Mouse (Mus musculus): Measurements from ENCODE around the gene Cxcr1. TPM values are rescaled to one million over a fixed set of nuclear protein-coding genes. Genes with fewer than 3 reads are reported as not detected.
"Not testable (repeated sequence)": the region's sequence is repeated elsewhere in the genome, so short reads cannot be mapped to it uniquely, and the experiment has no call there.

Cxcr1 gene
- total RNA-seq, 2 experiments from 2014 or later = not detected

- DNase-seq = no peak
- intact Hi-C loops (cut with DNase I) = loop anchor here (5.0 to 10.0 kb wide), 2 partner anchors 116 to 213 kb away; no protein-coding TSS in a partner anchor
Observed at GRCm38 (mm10) chr1:74197726-74198470, 3.5 kb upstream of the Cxcr1 start.

- intact Hi-C loops (cut with DNase I) = loop anchor here (1.0 to 10.0 kb wide), 3 partner anchors 115 to 295 kb away; no protein-coding TSS in a partner anchor
- DNase-seq = no peak
Observed at GRCm38 (mm10) chr1:74196621-74197419, 2.4 kb upstream of the Cxcr1 start.

GRCm38 (mm10) chr1:74195961-74196360 is 1.5 kb upstream of the Cxcr1 start:
- DNase-seq = peak in 1 of 2 experiments; percentile 17
- intact Hi-C loops (cut with DNase I) = loop anchor here (1.0 to 10.0 kb wide), 3 partner anchors 114 to 294 kb away; no protein-coding TSS in a partner anchor

GRCm38 (mm10) chr1:74192711-74193110 is 1.7 kb downstream of the Cxcr1 start:
- intact Hi-C loops (cut with DNase I) = loop anchor here (10.0 kb wide), 1 partner anchor 208 kb away; no protein-coding TSS in a partner anchor
- no peak for DNase-seq

- intact Hi-C loops (cut with DNase I) = loop anchor here (10.0 kb wide), 1 partner anchor 206 kb away; no protein-coding TSS in a partner anchor
Observed at GRCm38 (mm10) chr1:74190471-74190870, 4.0 kb downstream of the Cxcr1 start.

GRCm38 (mm10) chr1:74183006-74183405 is 11.4 kb downstream of the Cxcr1 start:
- intact Hi-C loops (cut with DNase I) = no loop called here
- no peak for DNase-seq

More at GRCm38 (mm10) chr1:74190471-74190870, 4.0 kb downstream of the Cxcr1 start:
- no peak for DNase-seq

- no peak for DNase-seq
- intact Hi-C loops (cut with DNase I) = no loop called here
Observed at GRCm38 (mm10) chr1:74181462-74181861, 13.0 kb downstream of the Cxcr1 start.

GRCm38 (mm10) chr1:74179624-74180408 is 14.6 kb downstream of the Cxcr1 start:
- no peak for DNase-seq
- intact Hi-C loops (cut with DNase I) = no loop called here

DNA sequence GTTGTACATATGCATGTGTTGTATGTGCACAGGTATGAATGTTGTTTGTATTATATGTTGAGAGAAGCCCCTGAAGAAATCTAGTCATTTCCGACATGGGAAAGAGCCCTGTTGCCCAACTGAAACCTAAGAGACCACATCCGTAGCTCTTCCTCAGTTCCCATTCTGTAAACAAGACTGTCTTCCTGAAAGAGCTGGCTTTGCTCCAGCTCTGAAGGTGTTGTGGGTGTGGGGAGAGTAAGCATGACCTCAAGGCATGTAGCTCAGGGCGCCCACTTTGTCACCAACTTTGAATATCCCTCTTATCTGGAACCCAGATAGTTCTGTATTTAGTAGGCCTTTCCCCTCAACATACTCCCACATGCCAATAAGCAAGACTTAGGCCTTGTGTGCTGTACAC is 15.8 kb downstream of the Cxcr1 start:
- DNase-seq = no peak
- intact Hi-C loops (cut with DNase I) = no loop called here

DNA sequence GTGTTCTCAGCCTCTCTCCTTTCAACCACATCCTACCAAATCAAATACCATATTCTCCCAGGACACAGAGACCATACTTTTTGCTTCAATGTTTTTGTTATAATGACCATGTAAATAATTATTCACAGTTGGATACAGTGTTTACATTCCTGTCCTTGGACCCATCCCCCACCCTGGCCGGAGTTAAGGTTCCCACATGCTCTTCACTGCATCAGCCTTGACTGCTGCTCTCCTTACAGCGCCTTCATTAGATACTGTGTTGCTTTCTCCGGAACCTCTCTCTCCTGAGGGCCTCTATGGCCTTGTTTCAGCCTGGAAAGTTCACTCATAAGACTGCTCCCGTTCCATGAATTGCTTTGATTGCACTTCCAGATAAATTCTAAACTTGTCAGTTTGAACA is 18.7 kb downstream of the Cxcr1 start:
- DNase-seq = no peak
- intact Hi-C loops (cut with DNase I) = no loop called here

DNA sequence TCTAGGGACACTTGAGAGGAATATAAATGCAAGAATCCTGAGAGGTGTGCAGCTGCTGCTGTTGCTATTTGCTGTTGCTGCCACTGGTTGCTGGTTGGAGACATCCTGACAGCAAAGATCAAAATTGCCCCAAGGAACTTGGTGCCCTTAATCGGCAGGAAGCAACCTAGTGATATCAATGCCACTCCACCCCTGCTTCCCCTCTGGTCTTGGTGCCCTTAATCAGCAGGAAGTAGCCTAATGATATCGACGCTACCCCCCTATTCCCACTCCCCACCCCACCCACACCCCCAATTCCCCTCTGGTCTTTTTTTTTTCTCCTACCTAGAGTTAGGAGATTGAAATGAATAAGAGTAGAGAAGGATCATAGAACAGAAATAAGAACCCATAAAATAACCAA is 21.7 kb downstream of the Cxcr1 start:
- intact Hi-C loops (cut with DNase I) = no loop called here
- no peak for DNase-seq

- DNase-seq = no peak
Observed at GRCm38 (mm10) chr1:74169721-74170120, 24.7 kb downstream of the Cxcr1 start.

GRCm38 (mm10) chr1:74167136-74167535 is 27.3 kb downstream of the Cxcr1 start:
- no peak for DNase-seq
- intact Hi-C loops (cut with DNase I) = no loop called here

More at GRCm38 (mm10) chr1:74169721-74170120, 24.7 kb downstream of the Cxcr1 start:
- intact Hi-C loops (cut with DNase I) = no loop called here

DNA sequence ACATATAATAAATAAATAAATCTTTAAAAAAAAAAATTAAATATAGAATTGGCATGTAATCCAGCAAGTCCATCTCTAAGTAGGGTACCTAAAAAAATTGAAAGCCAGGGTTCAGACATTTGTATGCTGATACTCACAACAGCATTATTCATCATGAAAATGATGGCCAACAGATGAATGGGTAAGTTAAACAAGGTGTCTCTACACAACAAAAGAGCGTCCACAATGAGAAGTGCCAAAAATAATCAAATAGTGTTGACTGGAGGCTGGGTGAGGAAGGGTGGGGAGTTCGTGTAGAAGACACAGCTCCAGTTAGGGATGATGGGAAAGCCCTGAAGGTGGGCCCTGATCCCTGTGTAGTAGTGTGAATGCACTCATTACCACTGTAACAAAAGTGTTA is 34.4 kb downstream of the Cxcr1 start:
- intact Hi-C loops (cut with DNase I) = no loop called here
- DNase-seq = no peak

DNA sequence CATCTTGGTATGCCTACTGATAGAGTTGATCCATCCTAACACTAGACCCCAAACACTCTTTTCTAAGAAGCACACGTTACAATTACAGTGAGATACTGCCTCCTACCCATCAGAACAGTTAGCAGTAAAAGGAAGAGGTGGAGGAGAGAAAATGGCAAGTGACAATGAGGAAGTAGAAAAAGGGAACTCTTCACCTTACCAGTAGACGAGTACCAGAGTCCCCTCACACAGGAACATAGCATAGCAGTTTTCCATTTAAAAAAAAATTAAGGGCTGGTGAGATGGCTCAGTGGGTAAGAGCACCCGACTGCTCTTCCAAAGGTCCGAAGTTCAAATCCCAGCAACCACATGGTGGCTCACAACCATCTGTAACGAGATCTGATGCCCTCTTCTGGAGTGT is 34.8 kb downstream of the Cxcr1 start:
- DNase-seq; intact Hi-C loops (cut with DNase I): not testable (repeated sequence)

DNA sequence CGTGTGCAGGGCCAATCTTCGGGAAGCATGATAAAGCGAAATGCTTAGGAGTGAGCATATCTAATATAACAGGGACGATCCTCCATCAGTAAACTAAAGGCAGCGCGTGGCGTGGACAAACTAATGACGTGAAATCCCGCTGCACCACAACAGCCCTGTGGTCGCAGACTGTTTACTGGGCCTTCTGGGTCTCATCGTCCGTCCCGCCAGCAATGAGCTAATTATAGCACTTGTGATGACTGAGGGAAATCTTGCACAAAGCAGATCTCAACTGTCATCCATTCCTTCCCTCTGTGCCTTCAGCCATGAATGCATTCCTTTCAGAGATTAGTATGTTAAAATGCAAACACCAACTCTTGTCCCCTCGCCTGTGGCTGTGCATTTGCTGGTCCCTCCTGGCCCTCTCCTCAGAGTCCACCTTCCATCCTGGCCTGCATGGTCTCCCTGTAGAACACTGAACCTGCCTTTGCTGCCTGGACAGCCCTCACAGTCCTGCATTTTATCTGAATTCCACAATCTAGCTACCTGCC is 38.0 kb downstream of the Cxcr1 start:
- intact Hi-C loops (cut with DNase I) = no loop called here
- no peak for DNase-seq

GRCm38 (mm10) chr1:74155435-74156012 is 38.9 kb downstream of the Cxcr1 start:
- no peak for DNase-seq

GRCm38 (mm10) chr1:74153461-74154184 is 40.8 kb downstream of the Cxcr1 start, which contains the start of gene Cxcr2:
Gene Cxcr2, plus strand, starts transcription at chr1:74153989.
- no peak for DNase-seq
- intact Hi-C loops (cut with DNase I) = no loop called here

More at GRCm38 (mm10) chr1:74155435-74156012, 38.9 kb downstream of the Cxcr1 start:
- intact Hi-C loops (cut with DNase I) = no loop called here

- intact Hi-C loops (cut with DNase I) = no loop called here
- no peak for DNase-seq
Observed at GRCm38 (mm10) chr1:74151091-74151490, 43.3 kb downstream of the Cxcr1 start.

Data from heart, postnatal 36 days (tissue).